Mouse (Mus musculus) midbrain, embryonic 16.5 days (tissue): Measurements from ENCODE around the gene Mrpl39. TPM values are rescaled to one million over a fixed set of nuclear protein-coding genes. Genes with fewer than 3 reads are reported as not detected.
A peak's percentile ranks its signal among the peaks of the same experiment; 100 is the strongest.

Experiments
- ATAC-seq: fragments of 200-750 bp; cut with Nextera tagmentation; 2 replicates; pipeline ENCODE4 v1.8.0; 2017; ENCODE audit warnings: moderate TSS enrichment
- H3K27ac ChIP-seq: fragments of 300-500 bp; sonication (generic); 2 replicates; pipeline ENCODE4 v1.5.1; 2014; ENCODE audit warnings: mild to moderate bottlenecking, low read length, mixed read lengths
- H3K27me3 ChIP-seq: fragments of 300-500 bp; sonication (generic); 2 replicates; pipeline ENCODE4 v1.6.1; 2014; ENCODE audit warnings: low read depth, low read length, mixed read lengths; ENCODE audit not compliant: control insufficient read depth, insufficient read depth
- H3K36me3 ChIP-seq: fragments of 300-500 bp; sonication (generic); 2 replicates; pipeline ENCODE4 v1.6.1; 2014; ENCODE audit warnings: mild to moderate bottlenecking, low read length, moderate library complexity, mixed read lengths; ENCODE audit not compliant: control insufficient read depth, insufficient read depth
- H3K4me1 ChIP-seq: fragments of 300-500 bp; sonication (generic); 2 replicates; pipeline ENCODE4 v1.6.1; 2014; ENCODE audit warnings: mild to moderate bottlenecking, low read length, mixed read lengths; ENCODE audit not compliant: control insufficient read depth, insufficient read depth
- H3K4me2 ChIP-seq: fragments of 300-500 bp; sonication (generic); 2 replicates; pipeline ENCODE4 v1.6.1; 2014; ENCODE audit warnings: mild to moderate bottlenecking, low read length, mixed read lengths
- H3K4me3 ChIP-seq: fragments of 300-500 bp; sonication (generic); 2 replicates; pipeline ENCODE4 v1.5.1; 2014; ENCODE audit warnings: low read depth, mild to moderate bottlenecking, low read length, moderate library complexity, mixed read lengths
- H3K9ac ChIP-seq: fragments of 300-500 bp; sonication (generic); 2 replicates; pipeline ENCODE4 v1.6.1; 2014; ENCODE audit warnings: low read depth, low read length, mixed read lengths
- H3K9me3 ChIP-seq: fragments of 300-500 bp; sonication (generic); replicated peaks from 2 replicates; pipeline ENCODE4 v1.6.1; 2014; ENCODE audit warnings: mild to moderate bottlenecking, low read length, mixed read lengths; ENCODE audit not compliant: control insufficient read depth, poor library complexity, severe bottlenecking
- WGBS: fragments of 180-500 bp; shearing (Covaris S2); extraction: QIAGEN DNeasy Blood & Tissue Kit; methylation state at CpG from one replicate; pipeline ENCODE4 v1.1.7; 2014; 5-methylcytosine and 5-hydroxymethylcytosine counted together
- polyA plus RNA-seq: library from polyadenylated mRNA; unstranded; fragments of >200 nt; fragmentation: Nextera tagmentation; extraction: Ambion mirVana; gene quantifications from 2 replicates; pipeline ENCODE4 v1.2.1, GENCODE M21; 2015

The Mrpl39 gene
- polyA plus RNA-seq, 1 experiment from 2014 or later: 37.4 TPM

DNA sequence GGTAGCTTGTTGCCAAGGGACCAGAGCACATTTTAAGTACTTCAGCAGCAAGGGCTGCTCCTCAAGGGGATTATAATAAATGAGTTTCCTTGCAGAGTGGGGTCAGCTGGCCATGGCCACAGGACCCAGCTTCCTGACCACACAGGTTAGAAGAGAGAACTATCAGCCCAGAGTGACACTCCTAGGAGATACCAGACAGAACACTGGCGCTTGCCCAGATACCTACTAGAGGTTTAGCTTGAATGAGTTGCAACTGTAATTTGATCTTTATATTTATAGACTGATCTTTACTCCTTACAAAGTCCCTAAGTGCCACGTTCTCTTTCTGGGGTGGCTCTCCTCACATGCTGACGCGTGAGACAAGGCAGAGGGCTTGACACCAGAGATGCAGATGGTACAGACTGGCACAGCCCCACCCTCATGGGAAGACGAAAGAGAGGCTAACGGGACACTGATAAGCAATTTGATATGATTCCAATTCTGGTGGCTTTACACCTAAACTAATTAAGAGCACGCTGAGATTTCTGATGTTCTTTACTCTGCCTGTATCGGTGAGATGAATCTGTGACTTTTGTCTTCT, 30.8 kb downstream of the Mrpl39 start:
- WGBS: 87% methylated on average over 8 of the region's 8 CpGs
- H3K27ac ChIP-seq: no peak overlapping the region
- no peak for ATAC-seq

DNA sequence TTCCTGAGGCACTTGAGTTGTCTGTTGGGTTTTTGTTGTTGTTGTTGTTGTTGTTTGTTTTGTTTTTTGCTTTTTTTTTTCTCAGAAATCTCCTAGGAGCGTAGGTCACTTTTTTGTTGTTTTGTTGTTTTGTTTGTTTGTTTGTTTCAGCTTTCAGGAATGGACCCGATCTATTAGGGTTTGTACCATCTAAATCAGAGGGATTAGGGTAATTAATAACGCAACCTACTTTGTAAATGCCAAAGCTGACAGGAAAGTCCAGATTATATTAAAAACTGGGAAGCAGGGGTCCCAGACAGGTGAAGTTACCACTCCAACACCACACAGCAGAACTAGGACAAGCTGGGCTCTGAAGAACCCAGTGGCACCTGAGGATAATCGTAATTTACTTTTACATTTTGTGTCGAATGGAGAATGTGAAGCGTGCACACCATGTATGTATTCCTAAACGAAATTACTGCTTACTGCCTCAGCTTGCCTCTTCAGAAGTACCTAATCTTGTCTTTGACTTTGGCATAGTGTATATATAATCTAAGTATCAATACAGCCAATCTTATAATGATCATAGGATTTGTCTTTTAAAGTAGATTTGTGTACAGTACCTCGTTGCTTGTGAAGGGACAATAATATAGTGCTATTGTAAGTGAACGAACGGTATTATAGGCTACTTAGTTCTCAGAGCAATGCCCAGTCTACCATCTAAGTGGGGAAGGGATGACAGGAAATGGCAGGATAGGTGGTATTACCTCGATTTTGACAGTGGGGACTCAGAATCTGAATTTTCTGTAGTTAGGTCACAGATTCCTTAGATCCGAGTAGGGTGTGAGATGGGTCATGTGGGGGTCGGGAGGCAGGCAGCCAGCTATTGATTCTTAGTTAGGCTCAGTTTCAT, 31.5 kb downstream of the Mrpl39 start:
- 60% methylated on average over 13 of the region's 13 CpGs for WGBS
- no peak overlapping the region for H3K27ac ChIP-seq
- H3K27me3 ChIP-seq: peaks cover 18% of the 10 kb centered on the region
- no peaks in the 10 kb centered on the region for H3K9me3 ChIP-seq
- no peak for ATAC-seq
- H3K36me3 ChIP-seq: no peaks in the 10 kb centered on the region
- H3K4me1 ChIP-seq: peaks cover 9% of the 10 kb centered on the region; the same call in 1 of the 2 replicates
- peak overlapping the region; percentile 63; the same call in 1 of the 2 replicates for H3K4me3 ChIP-seq
- H3K9ac ChIP-seq: no peak overlapping the region
- H3K4me2 ChIP-seq: peak overlapping the region; percentile 100

More for the DNA sequence above, 30.8 kb downstream of the Mrpl39 start:
- Histone ChIP-seq H3K9me3 (no peaks in the 10 kb centered on the region), H3K4me1 (peaks cover 9% of the 10 kb centered on the region; the same call in 1 of the 2 replicates), H3K27me3 (peaks cover 18% of the 10 kb centered on the region), H3K9ac (no peak overlapping the region), H3K36me3 (no peaks in the 10 kb centered on the region), H3K4me3 (no peak overlapping the region), H3K4me2 (no peak overlapping the region)

DNA sequence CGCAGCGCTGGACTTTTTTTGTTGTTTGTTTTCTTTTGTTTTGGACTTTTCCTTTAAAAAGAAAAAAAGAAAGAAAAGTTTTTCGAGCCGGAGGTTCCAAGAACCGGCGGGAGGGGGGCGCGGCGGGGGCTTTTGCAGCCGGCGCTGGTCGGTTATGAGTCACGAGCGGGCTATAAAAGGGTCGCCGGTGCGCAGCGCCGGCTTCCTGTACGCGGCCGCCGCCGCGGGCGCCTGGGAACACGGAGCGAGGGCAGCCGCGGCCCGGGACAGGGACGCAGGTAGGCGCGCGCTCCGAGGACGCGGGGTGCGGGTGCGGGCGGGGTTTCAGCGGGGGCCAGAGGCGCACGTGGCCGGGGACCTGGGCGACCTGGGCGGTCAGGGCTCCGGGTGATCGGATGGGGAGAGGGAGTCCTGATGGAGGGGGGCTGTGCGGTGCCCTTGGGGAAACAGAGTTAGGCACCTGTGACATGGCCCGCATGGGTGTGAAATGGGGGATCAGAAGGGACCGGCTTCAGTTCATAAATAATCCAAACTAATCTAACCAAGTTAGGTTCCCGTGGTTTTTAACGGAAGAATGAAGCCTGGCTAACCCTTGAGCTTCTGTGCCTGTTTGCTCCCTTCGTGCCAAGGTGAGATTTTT, 32.3 kb downstream of the Mrpl39 start:
- Histone ChIP-seq H3K27me3 (peaks cover 18% of the 10 kb centered on the region), H3K9me3 (no peaks in the 10 kb centered on the region), H3K27ac (no peak overlapping the region), H3K9ac (peak overlapping the region; percentile 62), H3K36me3 (no peaks in the 10 kb centered on the region), H3K4me1 (peaks cover 9% of the 10 kb centered on the region; the same call in 1 of the 2 replicates), H3K4me3 (peak overlapping the region; percentile 63), H3K4me2 (peak overlapping the region; percentile 100)
- WGBS: 1% methylated on average over 54 of the region's 55 CpGs
- ATAC-seq: peak; percentile 86

DNA sequence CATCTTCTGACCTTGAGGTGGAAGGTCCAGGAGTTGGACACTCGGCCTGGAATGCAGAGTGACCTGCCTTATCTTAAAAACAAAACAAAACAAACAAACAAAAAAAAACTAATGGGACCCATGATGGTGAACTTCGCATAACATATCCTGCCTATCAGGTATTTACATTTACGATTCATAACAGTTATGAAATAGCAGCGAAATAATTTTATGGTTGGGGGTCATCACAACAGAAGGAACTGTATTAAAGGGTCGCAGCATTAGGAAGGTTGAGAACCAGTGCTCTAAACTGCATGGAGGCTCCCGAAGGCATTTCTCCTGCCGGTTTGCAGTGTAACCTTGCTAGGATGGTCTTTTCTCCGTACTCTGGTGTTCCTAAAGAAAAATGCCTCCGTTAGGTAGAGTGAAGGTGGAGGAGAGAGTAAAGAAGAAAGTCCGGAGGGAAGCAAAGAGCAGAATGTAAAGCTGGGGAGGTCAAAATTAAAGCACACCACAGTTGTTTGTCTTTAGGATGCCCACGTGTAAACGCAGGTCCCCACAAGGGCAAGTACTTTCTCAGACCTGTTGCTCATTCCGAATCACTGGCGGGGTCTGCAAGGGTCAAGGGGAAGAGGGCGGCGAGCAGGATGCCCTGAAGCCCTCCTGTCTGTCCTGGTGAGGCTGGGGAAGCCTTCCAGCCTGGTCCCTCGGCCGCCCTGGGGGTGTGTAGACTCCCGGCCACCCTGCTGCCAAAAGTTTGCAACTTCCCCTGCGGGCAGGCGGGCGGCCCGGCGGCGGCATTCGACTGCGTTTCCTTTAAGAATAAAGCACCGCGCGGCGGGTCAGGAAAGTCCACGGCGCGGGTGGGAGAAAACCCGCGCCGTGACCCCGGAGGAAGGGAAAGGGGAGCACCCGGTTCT, 33.1 kb downstream of the Mrpl39 start:
- Histone ChIP-seq H3K9me3 (no peaks in the 10 kb centered on the region), H3K4me2 (peak overlapping the region; percentile 100), H3K4me1 (peaks cover 9% of the 10 kb centered on the region; the same call in 1 of the 2 replicates), H3K36me3 (no peaks in the 10 kb centered on the region), H3K27ac (no peak overlapping the region), H3K4me3 (peak overlapping the region; percentile 63), H3K27me3 (peaks cover 18% of the 10 kb centered on the region), H3K9ac (peak overlapping the region; percentile 62; the same call in 1 of the 2 replicates)
- ATAC-seq: peak; percentile 52
- 13% methylated on average over 39 of the region's 39 CpGs for WGBS

DNA sequence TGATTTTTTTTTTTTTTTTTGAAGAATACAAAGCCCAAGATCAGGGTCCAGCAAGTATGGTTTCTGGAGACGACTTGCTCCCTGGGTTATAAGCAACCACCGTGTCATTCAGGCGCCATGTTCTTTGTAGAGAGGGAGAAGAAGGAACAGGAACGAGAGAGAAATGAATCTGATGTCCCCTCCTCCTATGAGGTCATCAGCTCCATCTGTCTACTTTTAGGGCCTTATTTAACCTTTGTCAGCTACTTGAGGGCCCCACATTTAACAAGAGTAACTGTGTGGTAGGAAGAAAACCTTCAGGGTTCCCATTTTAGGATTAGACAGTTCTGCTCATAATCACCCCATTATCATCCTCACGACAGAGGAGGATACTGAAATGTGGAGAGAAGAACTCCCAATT, 34.5 kb downstream of the Mrpl39 start:
- Histone ChIP-seq H3K4me1 (peaks cover 9% of the 10 kb centered on the region; the same call in 1 of the 2 replicates), H3K4me2 (no peak overlapping the region), H3K4me3 (no peak overlapping the region), H3K9me3 (no peaks in the 10 kb centered on the region), H3K36me3 (no peaks in the 10 kb centered on the region), H3K27me3 (peaks cover 18% of the 10 kb centered on the region), H3K27ac (no peak overlapping the region), H3K9ac (no peak overlapping the region)
- ATAC-seq: no peak
- WGBS: 90% methylated on average over 5 of the region's 5 CpGs

DNA sequence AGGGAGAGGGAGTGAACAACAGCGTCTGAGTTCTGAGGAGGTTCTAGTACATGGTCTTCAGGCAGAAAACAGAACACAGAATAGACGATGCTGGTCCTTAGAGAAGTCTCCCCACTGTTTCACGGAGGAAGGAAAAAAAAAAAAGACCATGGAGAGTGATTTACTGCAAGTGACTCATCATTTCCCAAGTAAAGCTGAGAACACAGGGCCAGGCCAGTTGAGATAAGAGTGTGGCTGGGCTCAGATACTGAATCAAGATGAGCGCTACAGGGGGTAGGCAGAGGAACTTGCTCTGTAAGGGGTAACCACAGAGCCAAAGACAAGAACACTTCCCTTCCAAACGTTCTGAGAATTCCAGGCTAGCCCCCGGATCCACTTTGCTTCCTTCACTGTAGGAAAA, 36.8 kb downstream of the Mrpl39 start:
- Histone ChIP-seq H3K27ac (no peak overlapping the region), H3K9me3 (no peaks in the 10 kb centered on the region), H3K4me3 (no peak overlapping the region), H3K4me2 (no peak overlapping the region), H3K9ac (no peak overlapping the region), H3K36me3 (no peaks in the 10 kb centered on the region), H3K27me3 (peaks cover 11% of the 10 kb centered on the region), H3K4me1 (peaks cover 8% of the 10 kb centered on the region; the same call in 1 of the 2 replicates)
- ATAC-seq: no peak
- 77% methylated on average over 6 of the region's 6 CpGs for WGBS

DNA sequence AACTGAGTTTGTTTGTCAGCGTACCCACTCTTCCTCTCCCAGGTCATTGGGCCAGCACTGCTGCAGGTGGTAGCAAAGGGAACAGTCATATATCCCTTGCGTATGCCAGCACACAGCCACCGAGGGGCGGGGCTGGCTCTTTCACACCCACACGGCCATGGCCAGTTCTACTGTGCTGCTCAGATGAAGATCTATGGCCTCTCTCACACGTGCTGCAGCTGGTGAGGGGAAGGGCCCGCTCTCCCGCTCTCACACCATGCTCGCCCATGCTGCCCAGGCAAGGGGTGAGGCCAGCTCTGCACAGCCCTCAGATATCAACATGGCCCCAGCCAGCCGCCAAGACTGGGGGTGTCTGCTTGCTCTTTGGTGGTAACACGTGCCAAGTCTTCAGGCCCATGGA, 39.4 kb downstream of the Mrpl39 start:
- Histone ChIP-seq H3K27me3 (no peaks in the 10 kb centered on the region), H3K4me1 (no peaks in the 10 kb centered on the region), H3K4me2 (no peak overlapping the region), H3K36me3 (no peaks in the 10 kb centered on the region), H3K9me3 (no peaks in the 10 kb centered on the region), H3K9ac (no peak overlapping the region), H3K4me3 (no peak overlapping the region), H3K27ac (no peak overlapping the region)
- no peak for ATAC-seq
- 85% methylated on average over 11 of the region's 11 CpGs for WGBS

DNA sequence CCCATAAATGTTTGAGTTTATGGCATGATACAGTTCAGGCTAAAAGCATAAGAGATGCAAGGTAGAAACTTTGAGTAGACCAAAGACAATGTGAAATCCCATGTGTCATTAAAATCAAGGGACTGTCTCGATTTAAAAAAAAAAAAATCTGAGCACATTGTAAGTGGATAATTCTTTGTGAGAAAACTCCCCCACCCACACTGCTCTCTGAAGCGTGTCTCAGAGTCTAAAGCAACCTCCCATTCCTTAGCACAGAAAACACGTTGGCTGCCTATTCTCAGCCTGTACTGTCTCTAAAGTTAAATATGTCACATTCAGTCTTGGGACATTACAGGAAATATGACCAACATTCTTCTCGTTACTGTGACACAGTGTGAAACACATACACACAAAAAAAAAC, 53.6 kb downstream of the Mrpl39 start:
- H3K4me3 ChIP-seq: no peak overlapping the region
- no peaks in the 10 kb centered on the region for H3K27me3 ChIP-seq
- no peaks in the 10 kb centered on the region for H3K4me1 ChIP-seq
- H3K27ac ChIP-seq: no peak overlapping the region
- H3K36me3 ChIP-seq: no peaks in the 10 kb centered on the region
- ATAC-seq: no peak
- no peak overlapping the region for H3K4me2 ChIP-seq
- H3K9me3 ChIP-seq: no peaks in the 10 kb centered on the region
- WGBS: 70% methylated on average over 4 of the region's 4 CpGs
- no peak overlapping the region for H3K9ac ChIP-seq
